Mouse (Mus musculus): ENCODE results near the gene Stxbp1.

Gene Stxbp1

GRCm38 (mm10) chr2:32757056-32757845, 89.8 kb downstream of the Stxbp1 start, which contains the start of gene Tor2a:
Gene Tor2a (plus strand): TSS chr2:32757234.
- peak; percentile 94 for DNase-seq (ENCODE audit: low read depth, low spot score)

- no peak for DNase-seq (ENCODE audit: low read depth, low spot score)
Observed at GRCm38 (mm10) chr2:32756674-32757055, 90.4 kb downstream of the Stxbp1 start.

- no peak for DNase-seq (ENCODE audit: low read depth, low spot score)
Observed at GRCm38 (mm10) chr2:32752181-32752580, 94.9 kb downstream of the Stxbp1 start.

- DNase-seq (ENCODE audit: low read depth, low spot score): no peak
Observed at GRCm38 (mm10) chr2:32751665-32752033, 95.4 kb downstream of the Stxbp1 start.

- peak; percentile 59 for DNase-seq (ENCODE audit: low read depth, low spot score)
Observed at GRCm38 (mm10) chr2:32750887-32751664, 96.0 kb downstream of the Stxbp1 start.

- DNase-seq (ENCODE audit: low read depth, low spot score): no peak
Observed at GRCm38 (mm10) chr2:32750199-32750598, 96.8 kb downstream of the Stxbp1 start.

GRCm38 (mm10) chr2:32749082-32749481, 98.0 kb downstream of the Stxbp1 start:
- no peak for DNase-seq (ENCODE audit: low read depth, low spot score)

GRCm38 (mm10) chr2:32744272-32744982, 102.6 kb downstream of the Stxbp1 start:
- no peak for DNase-seq (ENCODE audit: low read depth, low spot score)

- no peak for DNase-seq (ENCODE audit: low read depth, low spot score)
Observed at GRCm38 (mm10) chr2:32742173-32742531, 104.9 kb downstream of the Stxbp1 start.

GRCm38 (mm10) chr2:32741273-32742172, 105.5 kb downstream of the Stxbp1 start:
- DNase-seq (ENCODE audit: low read depth, low spot score): no peak

- no peak for DNase-seq (ENCODE audit: low read depth, low spot score)
Observed at GRCm38 (mm10) chr2:32740916-32741272, 106.2 kb downstream of the Stxbp1 start, which contains the start of gene 6330409D20Rik. Gene 6330409D20Rik (minus strand): TSS chr2:32741016.

- no peak for DNase-seq (ENCODE audit: low read depth, low spot score)
Observed at GRCm38 (mm10) chr2:32739311-32739710, 107.7 kb downstream of the Stxbp1 start.

Measured in embryo, embryonic 11.5 days (tissue).